Mouse (Mus musculus): ENCODE data around the gene Mtmr12.

DNA sequence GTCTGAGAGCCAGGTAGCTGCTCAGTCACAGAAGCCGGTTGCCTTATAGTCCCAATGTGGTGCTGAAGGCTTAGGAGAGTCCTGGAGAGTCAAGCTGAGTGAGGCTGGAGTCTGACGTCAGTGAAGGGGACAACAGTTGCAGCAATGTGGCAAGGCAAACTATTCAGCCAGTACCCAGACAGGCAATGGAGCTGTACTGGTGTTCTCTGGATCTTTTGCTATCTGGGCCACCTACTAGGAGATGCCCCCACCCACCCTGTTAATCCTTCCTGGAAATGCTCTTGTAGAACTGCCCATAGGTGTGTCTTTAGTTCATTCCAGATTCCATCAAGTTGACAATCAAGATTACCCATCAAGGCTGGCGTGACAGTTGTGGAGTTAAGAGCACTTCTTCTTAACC is 2.4 kb upstream of the Mtmr12 start:
- TF ChIP-seq CTCF (IDR thresholded peaks at IDR 0.05; ENCODE audit: low read depth, low read length) (no peak), POLR2A (IDR thresholded peaks at IDR 0.05; ENCODE audit: insufficient read depth, low read length) (no peak), EP300 (IDR thresholded peaks at IDR 0.05; ENCODE audit: insufficient read depth, low read depth, low read length) (no peak)
